Mouse (Mus musculus) midbrain, embryonic 12.5 days (tissue): ENCODE measurements around the gene Pdcd7. TPM values are rescaled to one million over a fixed set of nuclear protein-coding genes. Genes with fewer than 3 reads are reported as not detected.

Experiments used
- ATAC-seq: fragments of 200-750 bp; cut with Nextera tagmentation; 2 replicates; pipeline ENCODE4 v1.8.0; 2017; ENCODE audit warnings: low read depth, moderate TSS enrichment, moderate library complexity; ENCODE audit not compliant: low FRiP score
- H3K27ac ChIP-seq: fragments of 300-500 bp; sonication (generic); replicated peaks from 2 replicates; pipeline ENCODE4 v1.5.1; 2016; ENCODE audit warnings: mild to moderate bottlenecking
- H3K27me3 ChIP-seq: fragments of 300-500 bp; sonication (generic); 2 replicates; pipeline ENCODE4 v1.6.1; 2016; ENCODE audit warnings: mild to moderate bottlenecking
- H3K36me3 ChIP-seq: fragments of 300-500 bp; sonication (generic); 2 replicates; pipeline ENCODE4 v1.6.1; 2016
- H3K4me1 ChIP-seq: fragments of 300-500 bp; sonication (generic); 2 replicates; pipeline ENCODE4 v1.6.1; 2016
- H3K4me2 ChIP-seq: fragments of 300-500 bp; sonication (generic); replicated peaks from 2 replicates; pipeline ENCODE4 v1.6.1; 2016; ENCODE audit warnings: mild to moderate bottlenecking, moderate library complexity
- H3K4me3 ChIP-seq: fragments of 300-500 bp; sonication (generic); 2 replicates; pipeline ENCODE4 v1.5.1; 2016; ENCODE audit warnings: mild to moderate bottlenecking
- H3K9ac ChIP-seq: fragments of 300-500 bp; sonication (generic); replicated peaks from 2 replicates; pipeline ENCODE4 v1.6.1; 2016; ENCODE audit warnings: mild to moderate bottlenecking, moderate library complexity
- H3K9me3 ChIP-seq: fragments of 300-500 bp; sonication (generic); 2 replicates; pipeline ENCODE4 v1.6.1; 2016; ENCODE audit warnings: mild to moderate bottlenecking
- WGBS: fragments of 180-500 bp; shearing (Covaris S2); methylation state at CpG from one replicate; pipeline ENCODE4 v1.1.7; 2016; 5-methylcytosine and 5-hydroxymethylcytosine counted together
- polyA plus RNA-seq: library from polyadenylated mRNA; unstranded; fragments of >200 nt; fragmentation: Nextera tagmentation; extraction: Ambion mirVana; gene quantifications from 2 replicates; pipeline ENCODE4 v1.2.1, GENCODE M21; 2016

Pdcd7 gene
- polyA plus RNA-seq, 1 experiment from 2014 or later, result 12.2 TPM

GRCm38 (mm10) chr9:65360641-65361448 is 14.9 kb downstream of the Pdcd7 start, which contains the start of gene Ubap1l:
Gene Ubap1l (plus strand): TSS chr9:65361041.
- WGBS, result 86% methylated on average over 16 of the region's 16 CpGs
- no peak for ATAC-seq
- Histone ChIP-seq H3K4me1 (no peaks in the 10 kb centered on the region), H3K9ac (no peak within 1 kb of the TSS), H3K4me2 (no peak within 1 kb of the TSS), H3K9me3 (no peaks in the 10 kb centered on the region), H3K27me3 (no peaks in the 10 kb centered on the region), H3K36me3 (peaks cover 58% of the 10 kb centered on the region), H3K4me3 (no peak within 1 kb of the TSS), H3K27ac (no peak within 1 kb of the TSS)

DNA sequence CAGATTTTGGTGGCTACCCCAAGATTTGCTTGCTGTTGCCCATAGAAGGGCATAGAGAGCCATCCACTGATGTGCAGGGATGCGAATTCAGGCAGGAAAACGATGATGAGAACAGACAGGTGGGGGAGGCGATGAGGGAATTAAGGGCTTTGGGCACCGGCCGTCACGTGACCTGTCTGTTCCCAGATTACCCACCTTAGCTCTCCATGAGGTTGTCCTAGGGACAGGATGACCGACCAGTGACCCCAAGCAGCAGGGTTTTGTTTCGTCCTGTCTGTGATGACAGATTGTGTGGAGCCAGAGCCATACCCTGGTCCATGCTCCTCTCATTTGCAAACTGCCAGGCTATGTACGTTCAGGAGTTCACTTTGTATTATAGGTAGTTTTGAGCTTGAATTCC is 17.8 kb downstream of the Pdcd7 start:
- Histone ChIP-seq H3K4me3 (no peak overlapping the region), H3K4me1 (peaks cover 4% of the 10 kb centered on the region; the same call in 1 of the 2 replicates), H3K27ac (no peak overlapping the region), H3K36me3 (peaks cover 30% of the 10 kb centered on the region), H3K9ac (no peak overlapping the region), H3K27me3 (no peaks in the 10 kb centered on the region), H3K4me2 (no peak overlapping the region), H3K9me3 (no peaks in the 10 kb centered on the region)
- no peak for ATAC-seq
- WGBS, result 82% methylated on average over 9 of the region's 9 CpGs

- Histone ChIP-seq H3K36me3 (peaks cover 17% of the 10 kb centered on the region), H3K27ac (no peak overlapping the region), H3K4me2 (no peak overlapping the region), H3K9me3 (no peaks in the 10 kb centered on the region), H3K27me3 (no peaks in the 10 kb centered on the region), H3K9ac (no peak overlapping the region), H3K4me1 (peaks cover 4% of the 10 kb centered on the region; the same call in 1 of the 2 replicates), H3K4me3 (no peak overlapping the region)
- no peak for ATAC-seq
- WGBS, result 93% methylated on average over 7 of the region's 7 CpGs
These were observed 19.8 kb downstream of the Pdcd7 start for GRCm38 (mm10) chr9:65365721-65366120.

- 79% methylated on average over 24 of the region's 24 CpGs for WGBS
- H3K4me2 ChIP-seq, result no peak overlapping the region
- H3K4me1 ChIP-seq, result peaks cover 4% of the 10 kb centered on the region; the same call in 1 of the 2 replicates
- no peak for ATAC-seq
- H3K27me3 ChIP-seq, result no peaks in the 10 kb centered on the region
- no peaks in the 10 kb centered on the region for H3K9me3 ChIP-seq
- H3K27ac ChIP-seq, result no peak overlapping the region
- no peak overlapping the region for H3K4me3 ChIP-seq
- no peak overlapping the region for H3K9ac ChIP-seq
- peaks cover 12% of the 10 kb centered on the region for H3K36me3 ChIP-seq
These were observed 25.9 kb downstream of the Pdcd7 start for GRCm38 (mm10) chr9:65371756-65372155.

DNA sequence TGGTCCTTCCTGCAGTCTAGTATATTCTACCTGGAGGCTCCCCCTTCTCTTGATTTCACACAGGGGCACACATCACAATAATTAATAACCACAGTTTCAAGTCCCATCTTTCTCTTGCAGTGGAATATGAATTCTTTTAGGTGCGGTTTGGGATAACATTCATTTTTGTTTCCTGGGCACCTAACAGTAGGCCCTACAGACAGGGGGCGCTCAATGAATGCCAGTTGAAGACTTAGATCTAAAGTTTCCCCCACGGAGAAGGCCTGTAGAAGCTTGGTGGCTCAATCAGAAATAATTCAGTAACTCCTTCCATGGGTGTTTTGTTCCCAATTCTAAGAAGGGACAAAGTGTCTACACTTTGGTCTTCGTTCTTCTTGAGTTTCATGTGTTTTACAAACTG is 26.5 kb downstream of the Pdcd7 start:
- Histone ChIP-seq H3K4me3 (no peak overlapping the region), H3K36me3 (peaks cover 13% of the 10 kb centered on the region), H3K4me2 (no peak overlapping the region), H3K4me1 (no peaks in the 10 kb centered on the region), H3K27me3 (no peaks in the 10 kb centered on the region), H3K9ac (no peak overlapping the region), H3K27ac (no peak overlapping the region), H3K9me3 (no peaks in the 10 kb centered on the region)
- no peak for ATAC-seq
- 79% methylated on average over 4 of the region's 4 CpGs for WGBS

GRCm38 (mm10) chr9:65374468-65375162 is 28.7 kb downstream of the Pdcd7 start:
- H3K9ac ChIP-seq, result no peak overlapping the region
- 85% methylated on average over 5 of the region's 5 CpGs for WGBS
- H3K4me1 ChIP-seq, result no peaks in the 10 kb centered on the region
- H3K9me3 ChIP-seq, result no peaks in the 10 kb centered on the region
- H3K4me3 ChIP-seq, result no peak overlapping the region
- no peaks in the 10 kb centered on the region for H3K27me3 ChIP-seq
- peaks cover 9% of the 10 kb centered on the region; the same call in 1 of the 2 replicates for H3K36me3 ChIP-seq
- no peak overlapping the region for H3K27ac ChIP-seq
- H3K4me2 ChIP-seq, result no peak overlapping the region
- ATAC-seq, result no peak

DNA sequence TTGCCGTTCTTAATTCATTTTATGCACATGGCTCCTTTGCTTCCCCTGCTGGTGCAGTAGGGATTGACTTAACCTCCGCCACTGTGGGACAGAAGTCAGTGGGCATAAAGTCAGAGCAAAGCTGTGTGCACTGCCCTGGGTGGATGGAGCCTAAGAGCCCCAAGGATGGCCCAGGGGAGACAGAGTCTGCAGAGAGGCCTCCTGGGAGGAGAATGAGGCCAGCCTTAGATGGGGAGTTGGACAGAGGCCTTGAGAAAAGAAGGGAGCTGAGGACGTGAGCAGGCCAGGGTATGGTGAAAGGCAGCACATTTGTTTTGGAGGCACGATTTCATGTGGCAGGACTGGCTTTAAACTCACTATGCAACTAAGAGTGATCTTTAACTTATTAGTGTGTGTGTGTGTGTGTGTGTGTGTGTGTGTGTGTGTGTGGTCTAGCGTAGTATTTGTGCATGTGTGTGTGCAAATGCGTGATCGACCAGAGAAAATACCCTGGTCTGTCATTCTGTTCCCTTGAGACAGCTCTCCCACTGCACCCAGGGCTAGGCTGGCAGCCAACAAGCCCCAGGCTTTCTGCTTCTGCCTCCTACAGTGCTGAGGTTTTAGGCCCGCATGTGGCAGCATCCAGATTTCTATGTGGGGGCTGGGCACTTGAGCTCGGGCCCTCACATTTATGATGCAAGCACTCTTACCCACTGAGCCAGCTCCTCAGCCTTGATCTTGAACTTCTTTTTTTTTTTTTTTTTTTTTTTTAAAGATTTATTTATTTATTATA is 29.4 kb downstream of the Pdcd7 start:
- Histone ChIP-seq H3K4me2 (no peak overlapping the region), H3K4me1 (no peaks in the 10 kb centered on the region), H3K9me3 (no peaks in the 10 kb centered on the region), H3K36me3 (peaks cover 9% of the 10 kb centered on the region; the same call in 1 of the 2 replicates), H3K27ac (no peak overlapping the region), H3K9ac (no peak overlapping the region), H3K27me3 (no peaks in the 10 kb centered on the region), H3K4me3 (no peak overlapping the region)
- no peak for ATAC-seq
- 89% methylated on average over 9 of the region's 9 CpGs for WGBS

GRCm38 (mm10) chr9:65381017-65381590 is 35.2 kb downstream of the Pdcd7 start:
- peaks cover 8% of the 10 kb centered on the region; the same call in 1 of the 2 replicates for H3K36me3 ChIP-seq
- H3K27ac ChIP-seq, result no peak overlapping the region
- no peak for ATAC-seq
- no peaks in the 10 kb centered on the region for H3K9me3 ChIP-seq
- H3K9ac ChIP-seq, result no peak overlapping the region
- no peaks in the 10 kb centered on the region for H3K4me1 ChIP-seq
- H3K4me2 ChIP-seq, result no peak overlapping the region
- no peak overlapping the region for H3K4me3 ChIP-seq
- H3K27me3 ChIP-seq, result no peaks in the 10 kb centered on the region
- 77% methylated on average over 4 of the region's 4 CpGs for WGBS

GRCm38 (mm10) chr9:65382031-65382750 is 36.3 kb downstream of the Pdcd7 start:
- H3K9me3 ChIP-seq, result no peaks in the 10 kb centered on the region
- H3K4me2 ChIP-seq, result no peak overlapping the region
- 72% methylated on average over 6 of the region's 6 CpGs for WGBS
- H3K27me3 ChIP-seq, result 0 out of 2 replicates have a peak, but pooled peaks cover under 1% of the 10 kb centered on the region
- H3K4me3 ChIP-seq, result no peak overlapping the region
- no peaks in the 10 kb centered on the region for H3K36me3 ChIP-seq
- peaks cover 6% of the 10 kb centered on the region; the same call in 1 of the 2 replicates for H3K4me1 ChIP-seq
- H3K9ac ChIP-seq, result no peak overlapping the region
- H3K27ac ChIP-seq, result no peak overlapping the region
- no peak for ATAC-seq

GRCm38 (mm10) chr9:65382751-65383097 is 36.8 kb downstream of the Pdcd7 start:
- Histone ChIP-seq H3K36me3 (no peaks in the 10 kb centered on the region), H3K27me3 (peaks cover 4% of the 10 kb centered on the region; the same call in 1 of the 2 replicates), H3K4me1 (peaks cover 6% of the 10 kb centered on the region; the same call in 1 of the 2 replicates), H3K9me3 (no peaks in the 10 kb centered on the region), H3K4me2 (no peak overlapping the region), H3K9ac (no peak overlapping the region), H3K4me3 (no peak overlapping the region), H3K27ac (no peak overlapping the region)
- no peak for ATAC-seq
- 62% methylated on average over 3 of the region's 3 CpGs for WGBS

DNA sequence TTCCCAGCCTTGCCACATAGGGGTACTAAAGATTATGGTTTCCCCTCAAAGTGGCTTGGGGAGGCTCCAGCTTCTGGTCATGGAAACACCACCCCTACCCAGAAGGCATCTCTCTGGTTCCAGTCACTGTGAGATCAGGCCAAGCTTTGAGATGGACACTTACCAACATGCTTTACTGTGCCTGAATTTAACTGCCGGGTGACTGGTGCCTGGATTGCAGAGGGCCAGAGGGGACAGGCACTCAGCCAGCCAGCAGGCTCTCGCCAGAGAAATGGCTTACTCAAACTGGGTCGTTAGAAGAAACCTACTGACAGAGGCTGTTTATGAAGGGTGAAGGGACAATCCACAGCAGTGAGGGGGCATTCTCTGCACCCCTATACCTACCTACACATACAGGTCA is 38.4 kb downstream of the Pdcd7 start:
- WGBS, result 73% methylated on average over 3 of the region's 3 CpGs

More for the DNA sequence above, 38.4 kb downstream of the Pdcd7 start:
- no peak overlapping the region for H3K27ac ChIP-seq
- no peaks in the 10 kb centered on the region for H3K9me3 ChIP-seq
- no peak overlapping the region for H3K4me2 ChIP-seq
- no peak overlapping the region for H3K4me3 ChIP-seq
- no peak overlapping the region for H3K9ac ChIP-seq
- H3K27me3 ChIP-seq, result peaks cover 10% of the 10 kb centered on the region
- no peak for ATAC-seq
- H3K4me1 ChIP-seq, result peaks cover 6% of the 10 kb centered on the region; the same call in 1 of the 2 replicates
- no peaks in the 10 kb centered on the region for H3K36me3 ChIP-seq
